Mouse (Mus musculus): ENCODE results near the gene D8Ertd738e.

The D8Ertd738e gene

GRCm38 (mm10) chr8:84202466-84202865 is 47.1 kb downstream of the D8Ertd738e start:
- DNase-seq, result peak; percentile 53 to 54

DNA sequence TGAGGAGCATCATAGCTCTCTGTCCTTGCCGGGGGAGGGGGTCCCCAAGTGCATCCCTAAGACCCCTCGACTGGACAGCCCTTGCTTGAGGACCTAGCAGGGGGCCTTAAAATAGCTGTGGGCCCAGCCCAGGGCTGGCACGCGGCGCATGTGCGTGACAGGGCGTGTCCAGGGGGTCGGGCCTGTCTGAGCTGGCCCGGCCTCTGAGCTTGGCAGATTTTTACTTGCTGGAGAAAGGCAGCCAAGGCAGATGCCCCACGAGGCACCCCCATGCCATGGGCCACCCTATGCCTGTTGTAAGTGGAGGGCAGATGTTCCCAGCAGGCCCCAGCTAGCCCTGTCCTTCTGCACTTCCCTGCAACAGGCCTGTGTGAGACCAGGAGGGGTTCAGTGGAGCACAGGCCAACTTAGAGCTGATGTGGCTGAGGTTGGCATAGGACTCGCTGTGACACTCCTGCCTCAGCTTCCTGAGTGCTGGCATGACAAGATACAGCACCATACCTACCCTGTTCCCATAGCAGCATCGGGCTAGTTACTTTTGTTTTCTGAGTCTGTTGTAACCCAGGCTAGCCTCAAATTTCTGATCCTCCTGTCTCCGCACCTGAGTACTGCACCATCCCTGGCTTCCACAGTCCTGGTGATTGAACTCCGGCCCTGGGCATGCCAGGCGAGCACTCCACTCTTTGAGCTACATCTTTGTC is 47.8 kb downstream of the D8Ertd738e start:
- DNase-seq, result peak; percentile 76

DNA sequence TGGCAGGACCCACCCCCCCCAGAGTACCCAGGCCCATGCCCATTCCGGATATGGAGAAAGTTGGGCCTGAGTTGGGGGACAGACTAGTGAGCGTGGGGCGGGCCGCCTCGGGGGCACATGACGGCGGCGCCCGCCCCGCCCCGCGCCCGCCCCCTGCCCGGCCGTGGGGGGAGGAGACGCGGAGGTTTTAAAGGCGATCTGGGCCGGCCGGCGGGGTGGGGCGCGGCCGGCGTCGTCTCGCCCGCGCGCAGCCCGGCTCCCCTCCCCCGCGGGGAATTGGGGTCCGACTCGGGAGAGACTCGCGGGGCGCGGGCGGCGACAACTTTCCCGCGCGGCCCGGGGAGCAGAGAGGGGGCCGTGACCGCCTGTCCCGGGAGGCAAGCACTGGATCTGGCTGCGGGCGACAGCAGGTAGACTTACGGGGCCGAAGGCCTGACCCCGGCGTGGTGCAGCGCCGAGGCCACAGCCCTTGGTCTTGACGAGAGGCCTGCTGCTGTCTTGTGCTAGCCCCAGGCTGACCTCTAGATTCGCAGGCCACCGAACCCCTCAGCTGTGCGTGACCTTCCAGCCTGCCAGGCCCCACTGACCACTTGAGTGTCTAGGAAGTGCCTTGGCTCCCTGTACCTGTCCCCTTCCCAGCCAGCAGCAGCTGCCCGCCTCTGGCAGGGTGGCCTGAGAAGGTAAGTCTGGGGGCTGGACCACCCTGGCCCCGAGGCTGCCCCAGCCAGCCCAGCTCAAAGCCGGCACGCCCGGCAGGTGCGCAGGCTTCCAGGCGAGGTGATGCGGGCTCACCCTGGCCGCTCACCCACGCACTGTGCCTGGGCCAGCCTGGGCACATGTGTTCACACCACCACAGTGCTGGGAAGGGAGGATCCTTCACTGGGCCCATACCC is 48.6 kb downstream of the D8Ertd738e start:
- DNase-seq, result peak; percentile 72 to 74

GRCm38 (mm10) chr8:84200126-84200555 is 49.4 kb downstream of the D8Ertd738e start:
- DNase-seq, result peak; percentile 19 to 37

- no peak for DNase-seq
Observed at GRCm38 (mm10) chr8:84199348-84200125, 50.0 kb downstream of the D8Ertd738e start.

- DNase-seq, result no peak
Observed at GRCm38 (mm10) chr8:84198871-84199270, 50.6 kb downstream of the D8Ertd738e start.

DNA sequence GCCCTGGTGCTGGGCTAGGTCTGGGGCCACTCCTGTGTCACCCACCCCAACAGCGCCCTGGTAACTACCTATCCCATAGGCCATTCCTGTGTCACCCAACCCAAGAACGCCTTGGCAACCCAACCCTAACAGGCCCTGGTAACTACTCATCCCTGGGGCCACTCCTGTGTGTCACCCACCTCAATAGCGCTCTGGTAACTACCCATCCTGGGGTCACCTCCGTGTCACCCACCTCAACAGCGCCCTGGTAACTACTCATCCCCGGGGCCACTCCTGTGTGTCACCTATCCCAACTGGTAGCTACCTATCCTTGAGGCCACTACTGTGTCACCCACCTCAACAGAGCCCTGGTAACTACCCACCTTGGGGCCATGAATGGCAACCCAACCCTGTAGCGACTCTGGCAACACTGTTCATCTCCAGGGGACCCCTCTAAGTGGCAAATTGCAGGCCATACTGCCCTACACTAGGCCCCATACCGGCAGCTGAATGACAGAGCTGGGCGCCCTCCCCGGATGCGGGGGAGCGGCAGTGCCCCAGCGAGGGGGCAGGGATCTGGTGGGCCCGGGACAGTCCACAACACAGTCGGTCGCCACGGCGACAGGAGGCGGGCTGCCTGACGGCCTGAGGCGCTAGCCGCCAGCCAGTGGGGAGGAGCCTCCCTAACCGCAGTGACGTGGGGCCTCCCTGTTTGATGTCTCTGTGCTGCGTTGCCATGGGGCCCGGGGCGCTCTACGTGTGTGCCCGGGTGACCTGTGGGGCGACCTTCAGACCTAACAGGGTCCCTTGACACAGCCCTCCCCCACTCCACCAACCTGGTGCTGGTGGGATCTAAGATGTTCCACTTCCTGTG is 51.4 kb downstream of the D8Ertd738e start:
- DNase-seq, result peak; percentile 74 to 78

GRCm38 (mm10) chr8:84197141-84197921 is 52.2 kb downstream of the D8Ertd738e start:
- DNase-seq, result peak; percentile 76 to 80
